Mouse (Mus musculus): Measurements from ENCODE around the gene Sult2b1. TPM values are rescaled to one million over a fixed set of nuclear protein-coding genes. Genes with fewer than 3 reads are reported as not detected.
A peak's percentile ranks its signal among the peaks of the same experiment; 100 is the strongest.

The Sult2b1 gene
- polyA plus RNA-seq, 1 experiment from 2014 or later = 5.9 TPM

GRCm38 (mm10) chr7:45801348-45801747 is 16.9 kb upstream of the Sult2b1 start:
- no peak overlapping the region for H3K9ac ChIP-seq
- 0 out of 2 replicates have a peak, but pooled peaks cover 7% of the 10 kb centered on the region for H3K4me1 ChIP-seq (ENCODE audit: insufficient read depth)
- ATAC-seq (ENCODE audit: insufficient read depth) (peak; percentile 39; the same call in 1 of the 2 replicates), DNase-seq (peak; percentile 98)
- peak; percentile 100 for TF ChIP-seq CTCF (IDR thresholded peaks at IDR 0.05; ENCODE audit: low read depth)
- no peaks in the 10 kb centered on the region for H3K9me3 ChIP-seq (ENCODE audit: low read depth, low read length)
- peaks cover 32% of the 10 kb centered on the region for H3K27me3 ChIP-seq (ENCODE audit: insufficient read depth, low read length)
- peak overlapping the region; percentile 58 for H3K4me2 ChIP-seq
- no peak overlapping the region for H3K27ac ChIP-seq (ENCODE audit: low read depth)
- 3% methylated on average over 12 of the region's 12 CpGs for WGBS
- no peak overlapping the region for H3K4me3 ChIP-seq (ENCODE audit: low read depth, low read length)
- peaks cover 4% of the 10 kb centered on the region; the same call in 1 of the 2 replicates for H3K36me3 ChIP-seq (ENCODE audit: insufficient read depth)

- no peak for TF ChIP-seq CTCF (IDR thresholded peaks at IDR 0.05; ENCODE audit: low read depth)
- H3K4me3 ChIP-seq (ENCODE audit: low read depth, low read length) = peak overlapping the region; percentile 17; the same call in 1 of the 2 replicates
- 0 out of 2 replicates have a peak, but pooled peaks cover 7% of the 10 kb centered on the region for H3K4me1 ChIP-seq (ENCODE audit: insufficient read depth)
- ATAC-seq (ENCODE audit: insufficient read depth) = peak; percentile 67
- peaks cover 32% of the 10 kb centered on the region for H3K27me3 ChIP-seq (ENCODE audit: insufficient read depth, low read length)
- DNase-seq = peak; percentile 74
- H3K9ac ChIP-seq = no peak overlapping the region
- no peak overlapping the region for H3K27ac ChIP-seq (ENCODE audit: low read depth)
- H3K4me2 ChIP-seq = peak overlapping the region; percentile 58
- no peaks in the 10 kb centered on the region for H3K9me3 ChIP-seq (ENCODE audit: low read depth, low read length)
- peaks cover 3% of the 10 kb centered on the region; the same call in 1 of the 2 replicates for H3K36me3 ChIP-seq (ENCODE audit: insufficient read depth)
- WGBS = 13% methylated on average over 24 of the region's 25 CpGs
These were observed 16.2 kb upstream of the Sult2b1 start for GRCm38 (mm10) chr7:45800546-45801204.

GRCm38 (mm10) chr7:45800001-45800400 is 15.5 kb upstream of the Sult2b1 start:
- no peak for TF ChIP-seq CTCF (IDR thresholded peaks at IDR 0.05; ENCODE audit: low read depth)
- H3K9me3 ChIP-seq (ENCODE audit: low read depth, low read length) = no peaks in the 10 kb centered on the region
- H3K4me2 ChIP-seq = peak overlapping the region; percentile 58
- H3K27ac ChIP-seq (ENCODE audit: low read depth) = no peak overlapping the region
- H3K36me3 ChIP-seq (ENCODE audit: insufficient read depth) = peaks cover 3% of the 10 kb centered on the region; the same call in 1 of the 2 replicates
- peak overlapping the region; percentile 17; the same call in 1 of the 2 replicates for H3K4me3 ChIP-seq (ENCODE audit: low read depth, low read length)
- no peak for DNase-seq
- 0 out of 2 replicates have a peak, but pooled peaks cover 7% of the 10 kb centered on the region for H3K4me1 ChIP-seq (ENCODE audit: insufficient read depth)
- 31% methylated on average over 7 of the region's 7 CpGs for WGBS
- no peak for ATAC-seq (ENCODE audit: insufficient read depth)
- no peak overlapping the region for H3K9ac ChIP-seq
- peaks cover 32% of the 10 kb centered on the region for H3K27me3 ChIP-seq (ENCODE audit: insufficient read depth, low read length)

- peaks cover 32% of the 10 kb centered on the region for H3K27me3 ChIP-seq (ENCODE audit: insufficient read depth, low read length)
- no peak for DNase-seq
- TF ChIP-seq CTCF (IDR thresholded peaks at IDR 0.05; ENCODE audit: low read depth) = no peak
- ATAC-seq (ENCODE audit: insufficient read depth) = no peak
- 0 out of 2 replicates have a peak, but pooled peaks cover 3% of the 10 kb centered on the region for H3K36me3 ChIP-seq (ENCODE audit: insufficient read depth)
- peak overlapping the region; percentile 83 for H3K4me2 ChIP-seq
- H3K9ac ChIP-seq = no peak overlapping the region
- WGBS = 47% methylated on average over 7 of the region's 7 CpGs
- no peaks in the 10 kb centered on the region for H3K9me3 ChIP-seq (ENCODE audit: low read depth, low read length)
- H3K4me3 ChIP-seq (ENCODE audit: low read depth, low read length) = peak overlapping the region; percentile 44
- H3K27ac ChIP-seq (ENCODE audit: low read depth) = no peak overlapping the region
- 0 out of 2 replicates have a peak, but pooled peaks cover 7% of the 10 kb centered on the region for H3K4me1 ChIP-seq (ENCODE audit: insufficient read depth)
These were observed 14.5 kb upstream of the Sult2b1 start for GRCm38 (mm10) chr7:45798931-45799330.

- peaks cover 32% of the 10 kb centered on the region for H3K27me3 ChIP-seq (ENCODE audit: insufficient read depth, low read length)
- H3K9me3 ChIP-seq (ENCODE audit: low read depth, low read length) = no peaks in the 10 kb centered on the region
- H3K9ac ChIP-seq = peak overlapping the region; percentile 53
- 0 out of 2 replicates have a peak, but pooled peaks cover 3% of the 10 kb centered on the region for H3K36me3 ChIP-seq (ENCODE audit: insufficient read depth)
- H3K4me1 ChIP-seq (ENCODE audit: insufficient read depth) = 0 out of 2 replicates have a peak, but pooled peaks cover 7% of the 10 kb centered on the region
- ATAC-seq (ENCODE audit: insufficient read depth) (no peak), DNase-seq (peak; percentile 54)
- H3K4me3 ChIP-seq (ENCODE audit: low read depth, low read length) = peak overlapping the region; percentile 44
- H3K27ac ChIP-seq (ENCODE audit: low read depth) = no peak overlapping the region
- TF ChIP-seq CTCF (IDR thresholded peaks at IDR 0.05; ENCODE audit: low read depth) = no peak
- peak overlapping the region; percentile 83 for H3K4me2 ChIP-seq
- 2% methylated on average over 19 of the region's 19 CpGs for WGBS
These were observed 14.0 kb upstream of the Sult2b1 start for GRCm38 (mm10) chr7:45798511-45798836.

- Histone ChIP-seq H3K36me3 (ENCODE audit: insufficient read depth) (peaks cover 5% of the 10 kb centered on the region; the same call in 1 of the 2 replicates), H3K4me2 (peak overlapping the region; percentile 83), H3K9me3 (ENCODE audit: low read depth, low read length) (no peaks in the 10 kb centered on the region), H3K4me1 (ENCODE audit: insufficient read depth) (0 out of 2 replicates have a peak, but pooled peaks cover 7% of the 10 kb centered on the region), H3K9ac (peak overlapping the region; percentile 53), H3K27ac (ENCODE audit: low read depth) (no peak overlapping the region), H3K27me3 (ENCODE audit: insufficient read depth, low read length) (peaks cover 32% of the 10 kb centered on the region), H3K4me3 (ENCODE audit: low read depth, low read length) (peak overlapping the region; percentile 44)
- DNase-seq (no peak), ATAC-seq (ENCODE audit: insufficient read depth) (no peak)
- WGBS = 2% methylated on average over 55 of the region's 60 CpGs
- TF ChIP-seq CTCF (IDR thresholded peaks at IDR 0.05; ENCODE audit: low read depth) = no peak
These were observed 13.4 kb upstream of the Sult2b1 start for GRCm38 (mm10) chr7:45797661-45798510.
